Mouse (Mus musculus): Measurements from ENCODE around the gene Rnf149.
A peak's percentile ranks its signal among the peaks of the same experiment; 100 is the strongest.

Gene Rnf149

DNA sequence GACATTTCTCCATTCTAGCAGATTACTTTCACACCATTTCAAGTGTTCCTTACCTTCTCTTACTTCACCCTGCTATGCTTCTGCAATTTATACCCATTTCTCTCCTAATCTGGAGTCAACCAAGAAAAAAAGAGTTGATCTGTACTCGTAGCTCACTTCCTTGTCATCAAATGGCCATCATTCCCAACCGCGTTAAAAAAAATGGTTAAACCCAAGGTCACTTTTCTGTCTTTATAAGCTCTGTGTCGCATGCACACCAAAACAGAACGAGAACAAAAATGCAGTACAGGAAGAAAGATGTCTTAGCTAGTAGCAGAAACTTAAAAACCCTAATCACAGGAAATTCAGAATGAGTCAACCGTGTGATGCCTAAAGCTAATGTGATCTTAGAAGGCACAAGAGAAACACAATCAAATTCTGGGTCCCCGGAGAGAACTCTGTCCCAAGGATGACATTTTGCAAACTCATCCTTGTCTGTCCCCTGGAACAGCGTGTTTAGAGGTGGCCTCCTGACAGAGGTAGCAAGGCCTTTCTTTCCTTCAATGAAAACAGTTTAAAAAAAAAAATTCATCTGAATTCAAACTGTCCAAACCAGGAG lies 1.3 kb downstream of the Rnf149 start:
- DNase-seq (ENCODE audit: low spot score): no peak

DNA sequence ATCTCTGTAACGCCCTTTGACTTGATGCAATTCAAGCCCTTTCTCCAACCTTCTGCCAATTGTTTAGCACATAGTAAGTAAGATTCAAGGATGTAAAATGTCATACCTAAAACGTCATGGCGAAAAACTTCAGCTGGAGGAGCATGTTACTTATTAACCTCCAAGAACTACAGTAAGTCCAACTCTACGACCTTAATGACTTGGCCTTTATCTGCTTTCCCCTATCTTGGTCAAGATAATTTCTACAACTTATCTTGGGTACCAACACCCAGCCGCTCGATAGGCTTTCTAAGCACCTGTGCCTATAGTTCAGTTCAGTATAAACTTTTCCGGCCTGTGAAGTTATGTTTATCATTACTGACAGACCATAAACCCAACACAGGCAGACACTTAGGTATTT lies 3.3 kb downstream of the Rnf149 start:
- no peak for DNase-seq (ENCODE audit: low spot score)

DNA sequence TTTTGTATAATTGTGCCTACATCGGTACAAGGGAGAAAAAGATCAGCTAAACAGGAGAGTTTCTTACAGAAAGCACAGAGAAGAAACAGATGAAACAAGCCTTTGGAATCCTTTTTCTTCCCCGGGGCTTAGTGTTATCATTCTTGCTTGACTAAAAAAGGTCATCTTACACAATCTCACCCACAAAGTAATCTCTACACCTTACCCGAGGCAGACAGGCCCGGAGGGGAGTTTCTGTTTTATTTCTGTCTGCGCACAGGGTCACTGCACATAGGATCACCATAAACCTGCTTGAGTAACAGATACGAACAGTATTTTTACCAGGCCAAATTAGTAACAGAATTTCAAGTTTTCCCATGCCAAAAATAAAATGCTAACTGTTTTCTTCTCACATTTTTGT lies 5.6 kb downstream of the Rnf149 start:
- DNase-seq (ENCODE audit: low spot score): no peak

DNA sequence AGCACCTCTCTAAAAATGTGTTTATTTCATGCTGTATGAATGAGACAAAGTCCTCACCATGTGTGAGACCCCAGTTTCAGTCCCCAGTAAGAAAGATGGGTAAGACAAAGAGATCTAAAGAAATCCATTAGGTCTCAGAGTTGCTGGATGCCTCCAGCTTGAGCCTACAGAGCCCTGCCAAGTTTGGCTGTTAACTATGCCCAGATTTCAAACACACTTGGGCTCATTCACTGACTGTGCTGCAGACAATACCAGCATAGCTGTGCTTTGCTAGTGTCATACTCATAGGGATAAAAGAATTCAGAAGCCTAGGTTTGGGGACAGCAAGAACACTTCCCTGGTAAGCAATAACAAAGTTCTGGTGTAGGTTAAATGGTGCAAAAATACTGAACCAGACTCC lies 9.1 kb downstream of the Rnf149 start:
- no peak for DNase-seq (ENCODE audit: low spot score)

DNA sequence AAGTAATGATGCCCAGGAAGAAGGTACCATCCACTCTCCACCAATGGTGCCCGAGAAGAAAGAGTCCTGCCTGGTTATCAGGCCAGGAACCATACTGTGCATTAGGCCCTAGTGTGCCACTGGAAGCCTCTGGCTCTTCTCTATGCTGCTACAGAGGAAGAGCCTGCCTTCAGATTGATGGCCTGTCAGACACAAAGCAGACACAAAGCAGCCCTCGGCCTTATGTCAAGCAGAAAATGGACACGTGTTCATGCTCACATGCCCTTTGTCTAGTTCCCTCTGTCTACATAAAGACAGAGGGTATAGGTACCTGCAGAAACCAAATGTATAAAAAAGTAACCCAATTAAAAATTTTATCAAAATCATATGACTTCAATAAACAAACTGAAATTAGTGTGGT lies 12.6 kb downstream of the Rnf149 start:
- no peak for DNase-seq (ENCODE audit: low spot score)

DNA sequence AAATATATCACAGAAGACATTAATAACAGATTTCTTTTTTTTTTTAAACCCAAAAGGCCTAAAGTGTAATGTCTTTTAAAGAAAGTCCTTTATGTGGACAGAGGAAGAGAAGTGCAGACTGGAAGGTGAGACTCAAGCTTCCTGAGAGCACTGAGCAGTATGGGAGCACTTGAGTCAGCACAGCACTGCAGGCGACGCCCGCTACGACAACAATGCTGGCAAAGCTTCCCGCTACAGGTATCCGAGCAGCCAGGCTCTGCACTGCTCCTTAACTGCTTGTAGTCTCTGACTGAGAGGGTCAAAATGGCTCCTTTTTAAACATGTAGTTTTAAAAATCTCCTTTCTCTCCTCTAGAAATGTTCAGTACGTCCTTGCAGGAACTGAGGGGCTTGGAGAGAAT lies 14.0 kb downstream of the Rnf149 start:
- no peak for DNase-seq (ENCODE audit: low spot score)

DNA sequence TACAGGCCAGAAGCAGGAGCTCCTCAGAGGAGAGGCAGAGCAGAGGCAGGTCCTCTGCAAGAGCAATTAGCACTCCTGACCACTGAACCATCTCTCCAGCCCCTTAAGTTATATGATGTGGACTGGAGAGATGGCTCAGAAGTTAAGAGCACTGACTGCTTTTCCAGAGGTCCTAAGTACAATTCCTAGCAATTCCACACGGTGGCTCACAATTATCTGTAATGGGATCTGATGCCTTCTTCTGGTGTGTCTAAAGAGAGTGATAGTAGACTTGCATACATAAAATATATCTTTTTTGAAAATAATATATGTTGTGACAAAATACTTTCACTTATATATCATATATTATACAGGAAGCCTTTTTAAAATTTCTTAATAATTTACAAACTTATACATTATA lies 15.3 kb downstream of the Rnf149 start:
- no peak for DNase-seq (ENCODE audit: low spot score)

DNA sequence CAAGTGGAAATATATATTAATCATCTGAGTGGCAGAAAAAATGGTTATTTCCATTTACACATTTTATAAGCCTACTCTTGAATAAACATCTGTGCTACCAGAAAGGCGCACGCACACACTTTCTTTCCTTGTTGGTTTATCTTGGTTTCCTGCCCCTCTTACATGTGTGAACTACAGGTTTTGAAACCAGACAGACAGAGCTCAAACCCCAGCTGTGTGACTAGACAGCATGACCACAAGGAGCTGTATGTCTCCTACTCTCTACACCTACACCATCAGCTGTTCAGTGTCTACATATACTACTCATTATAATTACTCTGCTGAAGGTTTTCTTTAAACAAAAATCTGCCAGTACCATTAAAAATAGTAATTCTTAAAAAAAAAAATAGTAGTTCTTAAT lies 18.2 kb downstream of the Rnf149 start:
- DNase-seq (ENCODE audit: low spot score): no peak

DNA sequence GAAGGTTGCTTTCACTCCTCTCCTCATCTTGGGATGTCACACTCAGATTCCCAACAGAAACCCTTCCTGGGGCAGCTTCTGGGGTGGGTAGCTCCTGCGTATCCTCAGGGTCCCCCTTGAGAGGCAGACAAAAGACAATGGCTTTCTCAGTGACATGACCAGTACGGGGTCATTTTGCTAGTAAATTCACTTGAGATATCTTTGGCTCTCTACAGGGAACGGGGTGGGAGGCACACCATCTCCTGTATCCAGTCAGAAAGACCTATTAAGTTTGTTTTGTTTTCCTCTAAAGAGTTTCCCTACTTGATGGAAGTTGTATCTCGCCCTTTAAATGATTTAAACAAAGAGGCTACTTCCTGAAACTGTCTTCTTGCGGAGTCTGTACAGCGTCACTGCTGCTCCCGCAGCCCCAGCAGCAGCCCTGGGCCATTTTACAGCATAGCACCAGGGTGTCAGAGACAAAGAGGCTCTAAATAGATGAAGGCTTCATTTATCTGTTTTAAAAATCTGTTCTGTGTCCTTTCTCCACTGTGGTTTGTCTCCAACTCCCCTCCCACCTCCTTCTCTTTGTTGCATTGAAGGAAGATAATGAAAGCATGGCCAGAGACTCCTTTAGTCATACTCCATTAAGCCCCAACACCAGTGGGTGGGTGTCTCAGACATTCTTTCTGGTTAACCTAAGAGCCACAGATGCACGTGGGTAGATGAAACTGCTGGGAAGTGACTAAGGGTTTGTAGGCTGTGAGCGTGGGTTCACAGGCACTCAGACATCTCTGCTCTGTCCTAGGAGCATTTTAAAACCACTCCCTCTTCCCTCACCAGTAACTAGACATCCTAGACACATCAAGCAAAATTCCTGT lies 21.4 kb downstream of the Rnf149 start:
- peak; percentile 70 for DNase-seq (ENCODE audit: low spot score)

DNA sequence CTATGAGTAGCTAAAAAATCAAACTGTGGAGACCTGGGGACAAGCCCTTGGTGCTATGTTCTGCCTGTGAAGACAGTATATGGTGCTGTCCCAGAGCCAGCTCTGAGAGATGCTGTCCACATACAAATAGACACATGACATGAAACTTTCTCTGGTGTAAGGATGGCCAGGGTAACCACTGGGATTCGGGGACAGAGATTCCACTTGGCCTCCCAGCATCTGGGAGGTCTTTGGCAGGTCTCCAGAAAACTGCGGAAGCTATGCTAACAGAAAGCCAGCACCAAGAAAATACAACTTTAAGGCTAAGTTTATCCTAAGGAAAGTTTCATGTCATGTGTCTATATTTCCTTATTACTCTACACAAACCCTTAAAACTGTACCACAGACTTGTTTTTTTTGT lies 27.4 kb downstream of the Rnf149 start:
- DNase-seq (ENCODE audit: low spot score): no peak

DNA sequence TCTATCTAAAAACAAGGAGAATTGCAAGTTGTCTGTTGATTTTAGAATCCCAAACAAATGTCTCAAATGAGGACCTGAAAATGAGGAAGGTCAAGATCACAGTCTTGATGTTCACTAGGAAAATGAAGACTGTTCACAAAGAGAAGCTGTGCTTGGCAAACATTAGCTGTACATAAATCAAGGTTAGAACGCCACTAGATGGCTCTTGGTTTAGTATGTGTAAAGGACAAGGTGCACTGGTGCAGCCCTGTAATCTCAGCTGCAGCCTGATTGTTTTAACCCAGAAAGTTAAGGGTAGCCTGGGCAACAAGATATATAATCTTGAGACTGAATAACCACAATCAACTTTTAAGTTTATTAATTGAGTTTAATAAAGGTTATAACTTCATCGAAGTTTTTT lies 30.0 kb downstream of the Rnf149 start:
- no peak for DNase-seq (ENCODE audit: low spot score)

DNA sequence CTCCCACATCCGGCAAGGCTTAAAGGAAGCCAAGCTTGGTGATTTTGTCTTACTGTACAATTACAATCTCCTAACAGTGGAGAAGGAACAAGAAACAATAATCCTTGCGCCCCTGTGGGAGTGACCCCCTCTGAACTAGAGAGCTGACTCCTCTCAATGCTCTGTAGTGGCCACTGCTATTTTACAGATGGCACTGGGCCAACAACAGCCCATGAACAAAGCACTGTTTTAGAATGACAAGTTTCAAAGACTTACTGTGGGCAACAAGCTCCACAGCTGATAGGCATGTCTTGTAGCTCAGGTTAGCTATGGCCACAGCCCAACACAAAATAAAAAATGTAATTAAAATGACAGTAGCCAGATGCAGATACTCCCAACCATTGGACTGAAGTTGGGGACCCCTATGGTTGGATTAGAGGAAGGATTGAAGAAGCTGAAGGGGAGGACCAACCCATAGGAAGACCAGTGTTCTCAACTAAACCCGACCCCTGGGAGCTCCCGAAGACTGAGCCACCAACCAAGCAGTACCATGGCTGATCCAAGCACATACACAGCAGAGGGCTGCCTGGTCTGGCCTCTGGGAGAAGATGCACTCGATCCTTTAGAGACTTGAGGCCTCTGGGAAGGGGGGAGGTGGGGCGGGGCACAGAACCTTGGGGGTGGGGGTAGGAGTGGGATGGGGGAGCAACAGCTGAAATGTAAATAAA lies 30.9 kb downstream of the Rnf149 start:
- DNase-seq (ENCODE audit: low spot score): no peak

DNA sequence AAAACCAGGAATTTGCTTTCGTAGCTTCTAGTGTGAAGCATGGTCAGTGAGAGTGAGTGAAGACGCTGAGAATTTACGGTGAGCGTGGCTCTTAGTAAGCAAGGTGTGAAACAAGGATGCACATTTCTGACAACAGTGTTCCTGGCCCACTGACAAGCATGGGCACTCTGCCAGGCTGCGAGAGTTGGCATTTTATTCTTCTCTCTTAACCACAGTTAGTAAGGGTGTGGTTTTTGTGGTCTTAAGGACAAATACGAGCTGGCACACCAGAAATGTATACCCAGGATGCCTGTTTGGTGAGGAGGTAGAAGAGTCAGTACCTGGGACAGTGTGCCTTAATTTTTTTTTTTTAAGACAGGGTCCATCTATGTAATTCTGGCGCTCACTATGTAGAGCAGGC lies 31.6 kb downstream of the Rnf149 start:
- DNase-seq (ENCODE audit: low spot score): no peak

DNA sequence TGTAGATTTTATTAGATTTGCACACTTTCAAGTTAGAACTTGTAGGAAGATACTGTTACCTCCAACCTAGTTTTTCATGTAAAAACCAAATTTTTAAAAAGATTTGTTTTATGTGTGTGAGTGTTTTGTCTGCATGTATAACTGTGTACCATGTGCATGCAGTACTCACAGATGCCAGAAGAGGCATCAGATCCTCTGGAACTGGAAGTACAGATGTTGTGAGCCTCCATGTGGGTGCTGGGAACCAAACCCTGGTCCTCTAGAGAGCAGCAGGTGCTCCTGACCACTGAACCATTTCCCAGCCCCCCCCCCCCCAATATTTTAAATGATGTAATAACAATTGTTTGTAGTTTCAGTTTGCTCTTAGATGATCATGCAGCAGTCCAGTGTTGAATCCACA lies 36.6 kb downstream of the Rnf149 start:
- DNase-seq (ENCODE audit: low spot score): no peak

DNA sequence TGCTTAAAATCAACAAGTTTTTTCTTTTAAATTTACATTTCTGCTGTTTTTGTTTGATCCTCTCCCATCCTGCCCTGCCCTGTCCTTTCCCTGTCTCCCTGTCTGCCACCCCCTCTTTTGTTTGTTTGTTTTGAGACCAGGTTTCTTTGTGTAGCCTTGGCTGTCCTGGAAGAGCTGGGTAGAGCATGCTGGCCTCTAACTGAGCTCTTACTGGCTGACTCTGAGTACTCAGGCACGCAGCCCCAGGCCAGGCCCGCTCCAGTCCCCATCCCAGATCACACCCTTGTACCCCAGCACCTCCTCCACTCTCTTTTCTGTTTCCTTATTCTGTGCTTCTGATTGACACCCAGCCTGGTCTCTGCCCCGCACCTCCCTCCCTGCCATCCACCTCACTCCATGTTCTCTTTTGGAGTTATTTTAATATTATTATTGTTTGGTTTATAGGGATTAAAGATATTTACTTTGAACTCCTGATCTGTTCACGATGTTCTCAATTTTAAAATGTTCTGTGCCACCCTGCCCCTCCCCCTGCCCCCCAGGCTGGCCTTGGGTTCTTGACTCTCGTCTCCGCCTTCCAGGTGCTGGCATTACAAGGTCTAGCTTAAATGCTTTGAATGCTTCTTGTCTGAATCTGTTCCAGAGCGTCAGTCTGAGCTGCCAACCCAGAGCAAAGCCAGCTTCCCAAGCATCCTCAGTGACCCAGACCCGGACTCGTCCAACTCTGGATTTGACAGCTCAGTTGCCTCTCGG lies 39.4 kb downstream of the Rnf149 start:
- no peak for DNase-seq (ENCODE audit: low spot score)

DNA sequence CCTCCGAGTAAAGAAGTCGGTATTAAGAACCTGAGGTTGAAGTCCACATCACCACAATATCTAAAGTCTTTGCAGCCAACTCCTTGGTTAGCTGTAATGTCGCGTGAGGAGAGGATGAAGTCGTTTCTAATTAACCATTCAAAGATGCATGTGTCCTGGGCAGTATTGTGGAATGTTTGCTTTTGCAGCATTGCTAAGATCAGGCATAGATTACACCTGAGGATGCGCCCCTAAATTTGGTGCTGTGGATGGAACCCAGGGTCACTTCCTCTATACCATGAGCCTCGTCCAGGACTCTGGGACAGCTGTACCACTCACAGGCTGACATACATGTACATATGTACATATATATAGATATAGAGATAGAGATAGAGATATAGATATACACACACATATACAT lies 40.5 kb downstream of the Rnf149 start:
- no peak for DNase-seq (ENCODE audit: low spot score)

DNA sequence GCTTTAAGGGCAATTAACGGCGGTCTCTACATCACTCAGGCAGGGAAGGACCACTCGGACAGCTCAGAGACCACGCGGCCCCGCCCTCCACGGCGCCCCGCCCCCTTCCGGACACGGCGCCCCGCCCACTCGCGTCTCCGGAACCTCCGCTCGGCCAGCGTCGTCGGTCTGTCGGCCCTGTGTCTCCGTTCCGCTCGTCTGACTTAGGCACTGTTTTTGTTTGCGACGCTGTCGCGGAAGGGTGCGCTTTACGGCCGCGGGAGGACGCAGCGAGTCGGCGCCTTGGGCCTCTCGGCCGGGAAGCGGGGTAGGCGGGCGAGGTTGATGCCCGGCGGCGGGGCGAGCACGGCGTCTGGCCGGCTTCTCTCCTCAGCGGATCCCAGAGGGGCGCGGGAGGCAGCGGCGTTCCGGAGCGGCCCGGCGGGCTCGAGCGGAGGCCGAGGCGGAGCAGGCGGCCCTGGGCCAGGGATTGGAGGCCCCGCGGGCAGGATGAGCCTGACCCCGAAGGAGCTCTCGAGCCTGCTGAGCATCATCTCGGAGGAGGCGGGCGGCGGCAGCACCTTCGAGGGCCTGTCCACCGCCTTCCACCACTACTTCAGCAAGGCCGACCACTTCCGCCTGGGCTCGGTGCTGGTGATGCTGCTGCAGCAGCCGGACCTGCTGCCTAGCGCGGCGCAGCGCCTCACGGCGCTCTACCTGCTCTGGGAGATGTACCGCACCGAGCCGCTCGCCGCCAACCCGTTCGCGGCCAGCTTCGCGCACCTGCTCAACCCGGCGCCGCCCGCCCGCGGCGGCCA lies 41.5 kb downstream of the Rnf149 start:
- peak; percentile 97 for DNase-seq (ENCODE audit: low spot score)

DNA sequence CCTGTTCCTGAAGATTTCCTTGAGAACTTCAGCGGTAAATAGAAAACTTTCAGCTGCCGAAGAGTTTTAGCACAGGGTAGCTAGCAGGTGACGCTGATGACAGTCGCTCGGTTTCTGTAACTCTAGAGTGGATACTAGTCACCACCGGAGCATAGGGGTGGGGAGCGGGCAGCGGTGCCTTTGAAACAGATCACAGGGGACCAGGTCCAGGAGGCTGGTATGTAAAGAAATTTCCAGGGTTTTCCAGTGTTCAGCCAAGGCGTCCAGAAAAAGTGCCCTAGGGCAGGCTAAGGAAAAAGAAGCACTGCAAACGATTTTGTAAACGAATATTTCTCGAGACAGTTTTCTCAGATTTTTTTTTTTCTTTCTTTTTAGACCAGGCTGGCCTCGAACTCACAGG lies 42.4 kb downstream of the Rnf149 start, which contains the start of gene Cnot11:
Cnot11 (plus strand) TSS at position 162 of the 400 bp plus-strand sequence.
- DNase-seq (ENCODE audit: low spot score): no peak

DNA sequence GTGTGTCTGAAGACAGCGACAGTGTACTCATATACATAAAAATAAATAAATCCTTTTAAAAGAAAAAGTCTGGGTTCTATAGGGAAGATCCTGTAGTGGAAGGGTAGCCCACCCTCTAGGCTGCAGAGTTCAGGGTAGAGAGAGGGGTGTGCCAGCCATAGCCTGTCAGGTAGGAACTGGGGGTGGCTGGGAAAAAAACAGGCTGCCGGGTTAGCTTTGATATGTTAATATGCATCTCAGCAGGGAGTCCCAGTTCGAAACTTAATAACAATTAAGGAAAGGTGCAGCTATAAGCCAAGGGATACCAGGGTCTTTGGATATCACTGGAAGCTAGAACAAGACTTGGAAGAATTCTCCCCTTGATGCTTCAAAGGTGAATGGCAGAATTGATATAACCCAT lies 43.3 kb downstream of the Rnf149 start:
- DNase-seq (ENCODE audit: low spot score): no peak

DNA sequence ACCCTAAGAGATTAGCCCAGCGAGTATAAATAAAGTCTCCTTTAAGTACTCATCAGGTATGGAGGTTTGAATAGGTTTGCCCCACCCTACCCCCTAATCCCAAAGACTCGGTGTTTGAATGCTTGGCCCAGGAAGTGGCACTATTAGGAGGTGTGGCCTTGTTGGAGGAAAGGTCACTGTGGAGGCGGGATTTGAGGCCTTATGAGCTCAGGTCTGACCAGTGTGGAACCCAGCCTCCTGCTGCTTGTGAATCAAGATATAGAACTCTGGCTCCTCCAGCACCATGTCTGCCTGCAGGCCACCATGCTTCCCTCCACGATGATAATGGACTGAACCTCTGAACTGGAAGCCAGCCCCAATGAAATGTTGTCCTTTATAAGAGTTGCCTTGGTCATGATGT lies 46.2 kb downstream of the Rnf149 start:
- no peak for DNase-seq (ENCODE audit: low spot score)

DNA sequence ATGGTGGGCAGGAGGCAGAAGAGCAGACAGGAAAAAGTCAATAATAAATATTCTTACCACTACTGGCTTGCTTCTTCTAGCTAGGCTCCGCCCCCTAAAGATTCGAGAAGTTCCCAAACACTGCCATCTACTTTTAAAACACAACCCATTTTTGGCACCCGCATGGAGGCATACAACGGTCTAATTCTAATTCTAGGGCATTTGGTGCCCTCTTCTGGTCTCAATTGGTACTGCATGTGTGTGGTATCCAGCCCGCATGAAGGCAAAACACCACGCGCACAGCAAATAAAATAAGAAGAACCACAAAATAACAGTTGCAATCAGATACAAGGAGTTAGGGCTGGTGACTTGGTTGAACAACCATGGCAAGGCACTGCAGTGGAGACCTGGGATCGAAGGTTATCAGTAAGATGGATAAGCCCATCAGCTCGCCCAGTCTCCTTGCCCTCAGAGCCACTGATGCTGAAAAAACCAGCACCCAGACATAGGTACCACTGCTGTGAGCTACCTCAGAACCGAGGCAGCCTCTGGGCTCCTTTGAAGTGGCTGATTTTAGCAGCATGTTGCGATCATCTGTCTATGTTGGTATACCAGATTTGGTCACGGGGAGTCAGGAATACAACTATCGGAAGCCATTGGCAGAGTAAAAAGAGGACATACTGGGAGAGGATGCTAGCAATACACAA lies 46.8 kb downstream of the Rnf149 start:
- peak; percentile 69 for DNase-seq (ENCODE audit: low spot score)

All from left cerebral cortex, adult 11 months (tissue).